Mouse (Mus musculus) CH12.LX (cell line): Measurements from ENCODE around the gene Mrpl14. TPM values are rescaled to one million over a fixed set of nuclear protein-coding genes. Genes with fewer than 3 reads are reported as not detected.
A peak's percentile ranks its signal among the peaks of the same experiment; 100 is the strongest.

Experiments
- DNase-seq: peaks from one replicate; pipeline ENCODE4 v3.0.0-alpha.2; 2013; ENCODE audit errors: extremely low read depth
- H3K27ac ChIP-seq: 2 replicates; pipeline ENCODE4 v1.5.1; 2012; ENCODE audit warnings: low read depth, mild to moderate bottlenecking, control low read depth, moderate library complexity; ENCODE audit not compliant: insufficient read depth
- H3K27me3 ChIP-seq: replicated peaks from 2 replicates; pipeline ENCODE3; 2012; ENCODE audit warnings: inconsistent platforms
- H3K36me3 ChIP-seq, 2 experiments: replicated peaks in 1 of 2; 2 replicates each; pipeline versions ENCODE3 to v1.6.1; 2012; ENCODE audit warnings: inconsistent platforms in 1 of 2, low read length in 1 of 2, mild to moderate bottlenecking in 1 of 2, mixed read lengths in 1 of 2, moderate library complexity in 1 of 2; ENCODE audit not compliant: control insufficient read depth in 1 of 2, insufficient read depth in 1 of 2
- H3K4me1 ChIP-seq, 2 experiments: 2 replicates each; pipeline ENCODE4 v1.6.1; 2012; ENCODE audit warnings: inconsistent platforms in 1 of 2, moderate library complexity in 1 of 2; ENCODE audit not compliant: insufficient read depth in 2 of 2, control insufficient read depth in 1 of 2
- H3K4me2 ChIP-seq: 2 replicates; pipeline ENCODE4 v1.6.1; 2012; ENCODE audit warnings: low read depth, mild to moderate bottlenecking, control low read depth; ENCODE audit not compliant: poor library complexity, insufficient read depth, severe bottlenecking
- H3K4me3 ChIP-seq, 3 experiments: fragments of 150-350 bp in 1 of 3; sonication (generic) in 1 of 3; replicated peaks in 1 of 3; 2 replicates each; pipeline versions ENCODE3 to v1.5.1; 2011 to 2012; ENCODE audit warnings: low read depth in 2 of 3, low read length in 2 of 3, mild to moderate bottlenecking in 2 of 3, moderate library complexity in 2 of 3, control low read depth in 1 of 3, improper control_type of control experiment in 1 of 3, inconsistent platforms in 1 of 3, mixed read lengths in 1 of 3; ENCODE audit not compliant: poor library complexity in 1 of 3
- H3K79me2 ChIP-seq: replicated peaks from 2 replicates; pipeline ENCODE4 v1.6.1; 2012; ENCODE audit warnings: mild to moderate bottlenecking, moderate library complexity; ENCODE audit not compliant: control insufficient read depth, poor library complexity, insufficient read depth, severe bottlenecking; ENCODE audit errors: extremely low read depth
- H3K9ac ChIP-seq: 2 replicates; pipeline ENCODE4 v1.6.1; 2012; ENCODE audit warnings: low read depth, mild to moderate bottlenecking, control low read depth, moderate library complexity; ENCODE audit not compliant: insufficient read depth
- H3K9me3 ChIP-seq: replicated peaks from 2 replicates; pipeline ENCODE3; 2012; ENCODE audit warnings: low read length, inconsistent platforms, mixed read lengths
- BHLHE40 ChIP-seq: IDR thresholded peaks from 2 replicates; pipeline ENCODE4 v1.6.1; 2011; ENCODE audit warnings: mild to moderate bottlenecking, low read depth, low read length, improper control_type of control experiment
- CHD1 ChIP-seq: IDR thresholded peaks from 2 replicates; pipeline ENCODE4 v1.6.1; 2012; ENCODE audit warnings: low read depth, low read length, improper control_type of control experiment, inconsistent platforms
- CHD2 ChIP-seq: IDR thresholded peaks from 2 replicates; pipeline ENCODE4 v1.6.1; 2011; ENCODE audit warnings: low read length, improper control_type of control experiment
- ELF1 ChIP-seq: IDR thresholded peaks from 2 replicates; pipeline ENCODE4 v1.6.1; 2014; ENCODE audit warnings: low read depth, mild to moderate bottlenecking, inconsistent platforms, low read length, improper control_type of control experiment
- HCFC1 ChIP-seq: IDR thresholded peaks from 2 replicates; pipeline ENCODE4 v1.6.1; 2012; ENCODE audit warnings: low read depth, mild to moderate bottlenecking, inconsistent platforms, low read length, improper control_type of control experiment
- JUN ChIP-seq: IDR thresholded peaks from 2 replicates; pipeline ENCODE4 v1.6.1; 2011; ENCODE audit warnings: low read depth, mild to moderate bottlenecking, low read length, improper control_type of control experiment, moderate library complexity; ENCODE audit not compliant: insufficient read depth
- JUND ChIP-seq: conservative IDR thresholded peaks from 2 replicates; pipeline ENCODE4 v1.6.1; 2011; ENCODE audit warnings: low read depth, low read length, improper control_type of control experiment
- KAT2A ChIP-seq: IDR thresholded peaks from 2 replicates; pipeline ENCODE4 v1.6.1; 2012; ENCODE audit warnings: low read length, improper control_type of control experiment, inconsistent platforms; ENCODE audit not compliant: insufficient replicate concordance
- MYC ChIP-seq: IDR thresholded peaks from 2 replicates; pipeline ENCODE4 v1.6.1; 2011; ENCODE audit warnings: low read depth, mild to moderate bottlenecking, improper control_type of control experiment, low read length
- POLR2AphosphoS2 ChIP-seq: IDR thresholded peaks from 2 replicates; pipeline ENCODE4 v1.6.1; 2011; ENCODE audit warnings: low read depth, low read length, improper control_type of control experiment
- TCF12 ChIP-seq: IDR thresholded peaks from 2 replicates; pipeline ENCODE4 v1.6.1; 2014; ENCODE audit warnings: low read depth, mild to moderate bottlenecking, inconsistent platforms, low read length, improper control_type of control experiment
- UBTF ChIP-seq: IDR thresholded peaks from 2 replicates; pipeline ENCODE4 v1.6.1; 2012; ENCODE audit warnings: low read depth, mild to moderate bottlenecking, inconsistent platforms, low read length, improper control_type of control experiment, moderate library complexity
- ZMIZ1 ChIP-seq: IDR thresholded peaks from 2 replicates; pipeline ENCODE4 v1.6.1; 2012; ENCODE audit warnings: low read depth, mild to moderate bottlenecking, inconsistent platforms, low read length, improper control_type of control experiment
- ZNF384 ChIP-seq: IDR thresholded peaks from 2 replicates; pipeline ENCODE4 v1.6.1; 2012; ENCODE audit warnings: low read depth, low read length, improper control_type of control experiment, inconsistent platforms
- dilution Hi-C: fragments of 300-500 bp; cut with MboI; formaldehyde crosslinking; loops from 2 replicates; pipeline ENCODE4 v1.14.3; 2020; ENCODE audit warnings: low sequenced_read_pairs; ENCODE audit not compliant: extremely low pct_unique_long_range_greater_than_20kb, extremely low pct_ligation_motif_present
- in situ Hi-C: fragments of 300-500 bp; cut with MboI; formaldehyde crosslinking; loops from 3 replicates; pipeline ENCODE4 v1.14.3; 2019; ENCODE audit warnings: low sequenced_read_pairs, low pct_ligation_motif_present, low pct_unique_long_range_greater_than_20kb, mixed read lengths
- polyA plus RNA-seq: library from polyadenylated mRNA; unstranded; fragments of >175 nt; gene quantifications from 2 replicates; pipeline ENCODE4 v1.2.1, GENCODE M21; 2012; ENCODE audit warnings: low read depth; ENCODE audit not compliant: insufficient read length
- total RNA-seq, 2 experiments: library from RNA; depleted of rRNA; stranded (reverse); fragments of 300-350 nt in 1 of 2; fragments of >200 nt in 1 of 2; gene quantifications; 2 replicates each; pipeline ENCODE4 v1.2.3; 2012 to 2014

The Mrpl14 gene
- total and polyA plus RNA-seq, 3 experiments = 46.1 to 62.5 (median 56.9) TPM

DNA sequence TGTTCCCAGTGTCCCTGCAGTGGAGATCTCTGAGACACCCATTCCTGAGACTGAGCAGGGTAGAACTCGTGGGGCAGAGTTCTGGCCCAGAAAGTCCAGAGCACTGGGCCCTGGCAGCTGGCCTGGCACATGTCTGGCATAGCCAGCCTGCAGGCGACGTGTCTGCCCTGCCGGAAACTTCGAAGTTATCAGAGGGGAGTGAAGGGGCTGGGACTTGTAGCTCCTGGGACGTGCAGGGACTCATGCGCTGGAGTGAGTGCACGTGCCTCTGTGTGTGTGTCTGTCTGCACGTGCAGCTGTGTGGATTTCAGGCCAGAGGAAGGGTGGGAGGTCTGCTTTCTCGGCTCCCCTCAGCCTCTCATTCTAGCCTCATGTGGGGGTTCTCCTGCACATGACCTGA lies 43.3 kb downstream of the Mrpl14 start:
- H3K4me1 ChIP-seq = peaks cover 0 to 11% of the 10 kb centered on the region in 2 experiments; a peak in 3 of 4 replicates

DNA sequence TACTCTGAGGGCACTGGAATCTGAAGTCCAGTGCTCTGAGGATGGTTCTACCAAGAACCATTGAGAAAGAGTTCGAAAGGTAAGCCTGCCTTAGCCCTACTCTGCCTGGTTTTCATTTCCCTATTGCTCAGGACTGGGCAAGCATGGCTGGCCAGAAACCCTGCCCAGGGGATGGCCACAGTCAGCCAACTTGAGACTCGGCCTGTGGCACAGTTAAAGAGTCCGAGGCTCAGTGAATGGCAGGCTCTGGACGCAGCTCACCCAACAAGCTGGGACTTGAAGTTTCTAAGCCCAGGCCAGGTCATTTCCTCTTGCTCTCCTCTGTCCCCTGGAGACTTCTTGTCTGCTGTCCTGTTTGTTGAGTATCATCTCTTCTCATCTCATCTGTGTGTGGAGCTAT lies 44.6 kb downstream of the Mrpl14 start:
- no peaks in the 10 kb centered on the region for H3K9me3 ChIP-seq
- H3K27ac ChIP-seq = no peak overlapping the region
- H3K4me3 ChIP-seq = no peak overlapping the region
- TF ChIP-seq ELF1 (no peak), JUN (no peak), UBTF (no peak), KAT2A (no peak), POLR2AphosphoS2 (no peak), ZMIZ1 (no peak), JUND (no peak), MYC (no peak), ZNF384 (no peak), HCFC1 (no peak), TCF12 (no peak), CHD1 (no peak)
- H3K27me3 ChIP-seq = peaks cover 67% of the 10 kb centered on the region
- no peak overlapping the region for H3K4me2 ChIP-seq
- H3K36me3 ChIP-seq = no peaks in the 10 kb centered on the region
- DNase-seq = no peak
- H3K9ac ChIP-seq = no peak overlapping the region
- H3K4me1 ChIP-seq = peaks cover under 1 to 13% of the 10 kb centered on the region in 2 experiments
- in situ Hi-C loops (loop anchor here (10.0 kb wide), 1 partner anchor 384 kb away; the partner anchor contains the start of gene Mrps18a), dilution Hi-C loops (no loop called here)
- no peaks in the 10 kb centered on the region for H3K79me2 ChIP-seq

More for the DNA sequence above, 43.3 kb downstream of the Mrpl14 start:
- Histone ChIP-seq H3K4me3 (no peak overlapping the region), H3K9me3 (no peaks in the 10 kb centered on the region), H3K79me2 (no peaks in the 10 kb centered on the region), H3K27ac (no peak overlapping the region), H3K9ac (no peak overlapping the region), H3K36me3 (no peaks in the 10 kb centered on the region), H3K27me3 (peaks cover 64% of the 10 kb centered on the region), H3K4me2 (no peak overlapping the region)
- dilution Hi-C loops = no loop called here
- in situ Hi-C loops = no loop called here
- peak; percentile 31; the same call in 1 of the 2 replicates for TF ChIP-seq BHLHE40
- no peak for TF ChIP-seq CHD2
- DNase-seq = no peak
